Mouse (Mus musculus) heart, embryonic 16.5 days (tissue): ENCODE data around the gene Gm9945. TPM values are rescaled to one million over a fixed set of nuclear protein-coding genes. Genes with fewer than 3 reads are reported as not detected.

Experiments used
- ATAC-seq: fragments of 200-750 bp; cut with Nextera tagmentation; replicated peaks from 2 replicates; pipeline ENCODE4 v1.8.0; 2017; ENCODE audit warnings: moderate number of reproducible peaks; ENCODE audit not compliant: insufficient read depth, low FRiP score; ENCODE audit errors: extremely low read depth
- H3K27ac ChIP-seq: fragments of 300-500 bp; sonication (generic); 2 replicates; pipeline ENCODE4 v1.5.1; 2014; ENCODE audit warnings: mild to moderate bottlenecking, low read length, control low read depth, moderate library complexity
- H3K27me3 ChIP-seq: fragments of 300-500 bp; sonication (generic); 2 replicates; pipeline ENCODE4 v1.6.1; 2014; ENCODE audit warnings: low read length, mixed read lengths; ENCODE audit not compliant: control insufficient read depth, insufficient read depth
- H3K36me3 ChIP-seq: fragments of 300-500 bp; sonication (generic); 2 replicates; pipeline ENCODE4 v1.6.1; 2014; ENCODE audit not compliant: control insufficient read depth, insufficient read depth
- H3K4me1 ChIP-seq: fragments of 300-500 bp; sonication (generic); 2 replicates; pipeline ENCODE4 v1.6.1; 2014; ENCODE audit warnings: low read length, mixed read lengths; ENCODE audit not compliant: control insufficient read depth, insufficient read depth
- H3K4me2 ChIP-seq: fragments of 300-500 bp; sonication (generic); 2 replicates; pipeline ENCODE4 v1.6.1; 2014; ENCODE audit warnings: low read depth, mild to moderate bottlenecking, control low read depth, low read length
- H3K4me3 ChIP-seq: fragments of 300-500 bp; sonication (generic); 2 replicates; pipeline ENCODE4 v1.5.1; 2014; ENCODE audit warnings: mild to moderate bottlenecking, control low read depth, low read length
- H3K9ac ChIP-seq: fragments of 300-500 bp; sonication (generic); 2 replicates; pipeline ENCODE4 v1.6.1; 2014; ENCODE audit warnings: low read length, control low read depth
- H3K9me3 ChIP-seq: fragments of 300-500 bp; sonication (generic); replicated peaks from 2 replicates; pipeline ENCODE4 v1.6.1; 2016; ENCODE audit warnings: low read length; ENCODE audit not compliant: control insufficient read depth
- WGBS: fragments of 180-500 bp; shearing (Covaris S2); extraction: QIAGEN DNeasy Blood & Tissue Kit; methylation state at CpG from one replicate; pipeline ENCODE4 v1.1.7; 2014; 5-methylcytosine and 5-hydroxymethylcytosine counted together
- polyA plus RNA-seq: library from polyadenylated mRNA; unstranded; fragments of >200 nt; fragmentation: Nextera tagmentation; extraction: Ambion mirVana; gene quantifications from 2 replicates; pipeline ENCODE4 v1.2.1, GENCODE M21; 2015

Gm9945 gene
- polyA plus RNA-seq, 1 experiment from 2014 or later = not detected

DNA sequence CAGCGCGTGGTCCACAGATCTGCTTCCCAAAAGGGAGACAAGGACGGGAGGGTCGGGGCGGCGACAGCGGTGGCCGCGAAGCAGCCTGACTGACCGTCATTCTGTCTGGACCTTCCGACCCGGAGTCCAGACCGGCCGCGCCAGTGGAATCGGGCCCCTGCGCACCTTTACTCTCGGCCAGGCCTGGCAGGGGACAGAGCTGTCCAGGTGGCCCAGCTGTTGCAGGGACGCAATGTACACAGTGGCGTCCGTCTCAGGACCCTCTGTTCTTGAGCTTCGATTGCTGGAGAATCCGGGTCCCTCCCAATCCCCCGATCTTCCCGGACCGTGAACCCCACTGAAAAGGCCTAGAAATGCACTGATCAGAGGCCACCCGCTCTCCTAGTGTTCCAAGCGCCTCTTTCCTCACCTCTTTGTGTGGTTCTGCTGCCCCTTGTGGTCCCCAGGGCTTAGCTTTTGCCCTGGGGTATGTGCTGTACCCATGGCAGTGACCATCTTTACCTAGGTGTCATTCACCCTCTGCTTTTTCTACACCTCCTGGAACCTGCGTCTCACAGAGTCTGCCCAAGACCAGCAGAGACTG is 22.5 kb upstream of the Gm9945 start:
- Histone ChIP-seq H3K36me3 (no peaks in the 10 kb centered on the region), H3K4me3 (peak overlapping the region; percentile 56), H3K4me2 (peak overlapping the region; percentile 69), H3K9me3 (no peaks in the 10 kb centered on the region), H3K27ac (no peak overlapping the region), H3K9ac (peak overlapping the region; percentile 78), H3K4me1 (no peaks in the 10 kb centered on the region), H3K27me3 (peaks cover 17% of the 10 kb centered on the region)
- WGBS = 8% methylated on average over 29 of the region's 29 CpGs
- 0 out of 2 replicates have a peak, but pooled peaks have one; percentile 4 for ATAC-seq

GRCm38 (mm10) chr11:53458996-53459395 is 21.0 kb upstream of the Gm9945 start:
- 69% methylated on average over 3 of the region's 3 CpGs for WGBS
- H3K27ac ChIP-seq = no peak overlapping the region
- peaks cover 30% of the 10 kb centered on the region for H3K27me3 ChIP-seq
- H3K4me2 ChIP-seq = no peak overlapping the region
- H3K4me1 ChIP-seq = peaks cover 8% of the 10 kb centered on the region
- no peak for ATAC-seq
- no peaks in the 10 kb centered on the region for H3K9me3 ChIP-seq
- no peak overlapping the region for H3K9ac ChIP-seq
- H3K36me3 ChIP-seq = no peaks in the 10 kb centered on the region
- no peak overlapping the region for H3K4me3 ChIP-seq

DNA sequence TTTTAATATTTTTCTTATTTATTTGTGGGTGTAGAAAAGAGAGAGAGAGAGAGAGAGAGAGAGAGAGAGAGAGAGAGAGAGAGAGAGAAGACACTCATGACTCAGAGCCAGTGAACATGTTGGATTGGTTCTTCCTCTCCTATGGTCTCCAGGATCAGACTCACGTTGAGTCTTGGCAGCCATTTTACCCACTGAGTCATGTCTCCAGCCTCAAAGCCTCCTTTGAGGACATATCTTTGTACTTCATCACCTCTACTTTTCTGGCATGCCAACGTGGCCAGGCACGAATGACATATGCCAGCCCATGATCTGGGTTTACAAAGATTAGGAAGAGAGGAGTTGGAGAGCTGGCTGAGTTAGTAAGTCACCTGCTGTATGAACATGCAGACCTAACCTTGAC is 19.8 kb upstream of the Gm9945 start:
- Histone ChIP-seq H3K9ac (no peak overlapping the region), H3K27ac (no peak overlapping the region), H3K27me3 (peaks cover 42% of the 10 kb centered on the region), H3K4me1 (peaks cover 8% of the 10 kb centered on the region), H3K4me2 (no peak overlapping the region), H3K36me3 (no peaks in the 10 kb centered on the region), H3K9me3 (peaks cover 3% of the 10 kb centered on the region; the same call in 1 of the 2 replicates), H3K4me3 (no peak overlapping the region)
- no peak for ATAC-seq
- WGBS = 58% methylated on average over 3 of the region's 3 CpGs

- no peak for ATAC-seq
Observed at GRCm38 (mm10) chr11:53461727-53462126, 18.2 kb upstream of the Gm9945 start.

DNA sequence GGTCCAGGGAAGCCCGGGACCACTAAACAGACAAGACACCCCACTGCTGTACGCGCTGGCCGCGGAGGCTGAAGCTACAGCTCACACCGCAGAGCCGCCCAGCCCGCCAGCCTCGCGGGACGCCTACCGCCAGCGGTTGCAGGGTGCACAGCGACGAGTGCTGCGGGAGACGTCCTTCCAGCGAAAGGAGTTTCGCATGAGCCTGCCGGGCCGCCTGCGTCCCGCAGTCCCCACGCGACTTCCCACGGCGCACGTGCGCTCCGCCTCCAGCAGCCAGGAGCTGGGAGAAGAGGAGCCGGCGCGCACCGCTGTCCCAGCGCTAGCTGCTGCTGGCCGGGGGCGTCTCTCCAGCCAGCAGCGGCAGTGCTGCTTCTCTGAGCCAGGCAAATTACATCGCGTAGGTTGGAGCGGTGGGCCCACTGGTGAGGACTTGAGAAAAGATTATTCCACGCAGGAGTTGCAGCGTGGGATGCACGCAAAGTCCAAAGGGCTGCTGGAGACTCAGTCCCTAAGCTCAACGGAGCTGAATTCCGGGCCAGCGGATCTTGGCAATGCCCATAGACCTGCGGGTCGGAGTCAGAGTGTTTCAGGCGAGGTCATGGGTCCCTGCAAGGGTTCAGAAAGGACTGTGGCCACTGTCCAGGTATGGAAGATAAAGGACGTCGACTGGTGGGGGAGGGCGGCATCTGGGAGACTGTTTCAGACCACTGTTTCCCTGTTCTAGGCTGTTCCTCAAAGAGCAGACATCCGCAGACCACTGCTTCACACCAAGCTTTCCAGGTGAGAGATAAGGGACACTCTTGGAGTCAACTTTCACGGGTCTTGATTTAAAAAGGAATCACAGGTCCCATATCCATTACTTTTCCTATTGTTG is 16.2 kb upstream of the Gm9945 start:
- H3K4me3 ChIP-seq = peak overlapping the region; percentile 59
- peaks cover 49% of the 10 kb centered on the region for H3K27me3 ChIP-seq
- 6% methylated on average over 55 of the region's 55 CpGs for whole genome bisulfite sequencing
- H3K9me3 ChIP-seq = peaks cover 3% of the 10 kb centered on the region; the same call in 1 of the 2 replicates
- H3K4me1 ChIP-seq = peaks cover 12% of the 10 kb centered on the region
- peak; percentile 28; the same call in 1 of the 2 replicates for ATAC-seq
- H3K9ac ChIP-seq = peak overlapping the region; percentile 66
- H3K4me2 ChIP-seq = peak overlapping the region; percentile 90
- H3K36me3 ChIP-seq = no peaks in the 10 kb centered on the region
- no peak overlapping the region for H3K27ac ChIP-seq

More at GRCm38 (mm10) chr11:53461727-53462126, 18.2 kb upstream of the Gm9945 start:
- peaks cover 54% of the 10 kb centered on the region for H3K27me3 ChIP-seq
- no peak overlapping the region for H3K9ac ChIP-seq
- H3K36me3 ChIP-seq = no peaks in the 10 kb centered on the region
- peaks cover 3% of the 10 kb centered on the region; the same call in 1 of the 2 replicates for H3K9me3 ChIP-seq
- H3K4me2 ChIP-seq = no peak overlapping the region
- peaks cover 12% of the 10 kb centered on the region for H3K4me1 ChIP-seq
- H3K27ac ChIP-seq = no peak overlapping the region
- 49% methylated on average over 5 of the region's 5 CpGs for WGBS
- no peak overlapping the region for H3K4me3 ChIP-seq

DNA sequence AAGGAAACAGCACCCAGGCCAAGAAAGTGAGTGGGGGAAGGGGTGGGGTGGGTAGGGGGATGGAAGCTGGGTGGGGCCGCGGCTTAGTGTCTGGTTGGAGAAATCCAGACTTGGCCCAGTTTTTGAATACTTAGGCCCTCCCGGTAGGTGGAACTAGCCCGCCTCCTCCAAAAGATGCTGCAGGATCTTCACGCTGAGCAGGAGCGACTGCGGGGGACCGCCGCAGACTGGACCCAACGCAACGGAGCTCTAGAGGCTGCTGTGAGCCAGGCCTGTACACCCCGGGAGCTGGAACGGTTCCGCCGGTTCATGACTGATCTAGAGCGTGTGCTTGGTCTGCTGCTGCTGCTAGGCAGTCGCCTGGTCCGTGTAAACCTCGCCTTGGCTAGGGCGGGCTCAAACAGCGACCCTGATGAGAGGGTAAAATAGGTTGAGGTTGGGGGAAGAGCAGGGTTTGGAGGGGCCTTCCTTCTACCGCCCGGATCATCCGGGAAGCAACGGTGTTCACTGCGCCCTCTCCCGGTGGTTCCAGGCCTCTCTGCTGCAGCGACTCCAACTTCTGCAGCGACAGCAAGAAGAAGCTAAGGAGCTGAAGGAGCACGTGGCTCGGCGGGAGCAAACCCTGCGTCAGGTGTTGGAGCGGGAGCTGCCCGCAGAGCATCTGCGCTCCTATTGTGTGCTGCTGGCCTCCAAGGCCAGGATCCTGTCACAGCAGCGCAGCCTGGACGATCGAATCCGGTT is 13.6 kb upstream of the Gm9945 start:
- WGBS = 9% methylated on average over 40 of the region's 40 CpGs
- peaks cover 23% of the 10 kb centered on the region for H3K4me1 ChIP-seq
- H3K27ac ChIP-seq = no peak overlapping the region
- H3K36me3 ChIP-seq = no peaks in the 10 kb centered on the region
- H3K9me3 ChIP-seq = peaks cover 3% of the 10 kb centered on the region; the same call in 1 of the 2 replicates
- peak overlapping the region; percentile 73 for H3K9ac ChIP-seq
- peak overlapping the region; percentile 47 for H3K4me3 ChIP-seq
- H3K4me2 ChIP-seq = peak overlapping the region; percentile 74
- peaks cover 69% of the 10 kb centered on the region for H3K27me3 ChIP-seq
- no peak for ATAC-seq

DNA sequence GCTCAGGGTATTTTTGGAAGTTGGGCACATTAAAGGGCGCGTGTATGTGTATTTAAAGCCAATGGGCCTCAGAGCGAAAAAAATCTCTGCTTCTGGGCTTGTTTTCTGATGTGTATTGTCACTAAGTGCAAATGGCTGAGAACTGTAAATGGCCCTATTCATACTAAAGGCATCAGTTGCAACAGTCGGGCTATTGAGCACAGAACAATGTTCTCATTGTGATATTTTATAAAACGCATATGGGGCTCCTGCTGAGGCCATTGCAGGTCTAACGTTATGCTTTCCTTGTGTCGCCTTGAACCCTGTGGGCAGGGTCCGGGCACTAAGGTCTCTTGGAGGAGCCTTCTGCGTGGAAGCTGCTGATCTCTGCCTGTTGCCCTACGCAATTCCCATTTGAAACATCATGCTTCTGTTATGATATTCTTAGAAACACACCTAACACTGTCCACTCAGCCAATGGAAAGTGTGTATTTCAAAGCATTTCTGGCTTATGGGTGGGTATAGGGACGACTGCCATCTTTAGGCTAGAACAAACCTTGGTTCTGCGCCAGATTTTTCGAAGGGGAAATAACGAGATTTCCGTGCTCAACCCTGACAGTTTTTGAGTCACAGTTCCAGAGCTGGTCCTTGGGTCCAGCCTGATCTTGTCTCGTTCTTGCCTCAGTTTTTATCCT is 10.5 kb upstream of the Gm9945 start:
- Histone ChIP-seq H3K27me3 (peaks cover 50% of the 10 kb centered on the region), H3K4me3 (0 out of 2 replicates have a peak overlapping the region, but pooled peaks have one; percentile 13), H3K27ac (no peak overlapping the region), H3K4me2 (peak overlapping the region; percentile 51), H3K36me3 (no peaks in the 10 kb centered on the region), H3K9ac (no peak overlapping the region), H3K9me3 (peaks cover 2% of the 10 kb centered on the region; the same call in 1 of the 2 replicates), H3K4me1 (peaks cover 15% of the 10 kb centered on the region; the same call in 1 of the 2 replicates)
- WGBS = 35% methylated on average over 16 of the region's 16 CpGs
- 0 out of 2 replicates have a peak, but pooled peaks have one; percentile 6 for ATAC-seq

DNA sequence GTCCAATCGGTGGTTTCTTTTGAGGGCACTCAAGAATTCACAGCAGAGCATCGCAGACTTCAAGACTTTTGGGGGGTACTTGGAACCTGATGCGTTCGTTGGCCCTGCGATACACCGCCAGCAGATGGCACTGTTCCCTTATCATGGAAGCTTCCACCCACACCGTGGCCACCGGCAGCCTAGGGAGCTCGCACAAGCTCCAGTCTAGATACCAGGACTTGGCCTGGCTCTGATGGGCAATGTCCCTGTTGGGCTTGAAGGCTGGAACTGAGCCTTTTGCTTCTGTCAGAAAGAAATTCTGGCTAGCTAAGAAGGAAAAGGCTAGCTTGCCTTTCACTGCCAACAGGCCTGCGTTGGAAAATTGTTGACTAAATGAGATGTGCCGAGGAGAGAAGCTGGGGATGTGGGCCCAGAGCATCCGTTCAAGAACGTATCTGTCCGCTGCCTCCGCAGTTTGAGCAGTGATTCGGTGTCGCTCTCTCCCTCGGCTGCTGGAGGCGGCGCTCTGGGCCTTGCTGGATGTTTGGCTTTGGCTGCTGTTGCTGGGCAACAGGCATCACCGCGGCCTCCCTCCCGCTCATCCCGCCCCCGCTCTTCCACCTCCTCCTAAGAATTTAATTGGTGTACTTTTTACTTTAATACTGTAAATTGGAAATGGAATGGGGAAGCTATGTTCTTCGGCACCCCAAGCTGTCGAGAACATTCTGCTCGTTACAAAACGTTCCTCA is 9.8 kb upstream of the Gm9945 start, which contains the start of gene Gm9837:
Gm9837 (minus strand) TSS at position 512 of the 728 bp plus-strand sequence.
- peak; percentile 67 for ATAC-seq
- Histone ChIP-seq H3K4me2 (peak within 1 kb of the TSS; percentile 51), H3K27me3 (peaks cover 48% of the 10 kb centered on the region), H3K9ac (0 out of 2 replicates have a peak within 1 kb of the TSS, but pooled peaks have one; percentile 9), H3K4me3 (peak within 1 kb of the TSS; percentile 20), H3K36me3 (no peaks in the 10 kb centered on the region), H3K4me1 (peaks cover 15% of the 10 kb centered on the region; the same call in 1 of the 2 replicates), H3K27ac (no peak within 1 kb of the TSS), H3K9me3 (no peaks in the 10 kb centered on the region)
- 4% methylated on average over 29 of the region's 29 CpGs for WGBS
